Mouse (Mus musculus) neural tube, embryonic 10.5 days (tissue): ENCODE results near the gene Efhd2.

Source experiments
- DNase-seq: peaks from one replicate; pipeline ENCODE4 v3.0.0-alpha.2; 2017; ENCODE audit warnings: low spot score; ENCODE audit errors: extremely low spot score

Gene Efhd2

GRCm38 (mm10) chr4:141881289-141881914 lies 6.7 kb upstream of the Efhd2 start:
- DNase-seq = no peak

GRCm38 (mm10) chr4:141879875-141880274 lies 5.2 kb upstream of the Efhd2 start:
- no peak for DNase-seq

GRCm38 (mm10) chr4:141879074-141879473 lies 4.4 kb upstream of the Efhd2 start:
- no peak for DNase-seq

GRCm38 (mm10) chr4:141878621-141879020 lies 3.9 kb upstream of the Efhd2 start:
- DNase-seq = no peak

- no peak for DNase-seq
These were observed 875 bp upstream of the Efhd2 start for GRCm38 (mm10) chr4:141875481-141876108.

- no peak for DNase-seq
These were observed 564 bp downstream of the Efhd2 start for GRCm38 (mm10) chr4:141874111-141874600.

GRCm38 (mm10) chr4:141872977-141873376 lies 1.7 kb downstream of the Efhd2 start:
- DNase-seq = no peak

GRCm38 (mm10) chr4:141871909-141872308 lies 2.8 kb downstream of the Efhd2 start:
- no peak for DNase-seq

GRCm38 (mm10) chr4:141871333-141871725 lies 3.4 kb downstream of the Efhd2 start:
- DNase-seq = no peak

- no peak for DNase-seq
These were observed 3.9 kb downstream of the Efhd2 start for GRCm38 (mm10) chr4:141870666-141871332.

- DNase-seq = no peak
These were observed 5.1 kb downstream of the Efhd2 start for GRCm38 (mm10) chr4:141869436-141870215.

GRCm38 (mm10) chr4:141868051-141868450 lies 6.7 kb downstream of the Efhd2 start:
- DNase-seq = no peak

- no peak for DNase-seq
These were observed 7.2 kb downstream of the Efhd2 start for GRCm38 (mm10) chr4:141867498-141867897.

GRCm38 (mm10) chr4:141866933-141867490 lies 7.7 kb downstream of the Efhd2 start:
- DNase-seq = no peak

GRCm38 (mm10) chr4:141865600-141865999 lies 9.1 kb downstream of the Efhd2 start:
- no peak for DNase-seq

- DNase-seq = no peak
These were observed 9.7 kb downstream of the Efhd2 start for GRCm38 (mm10) chr4:141865006-141865405.

GRCm38 (mm10) chr4:141864506-141864905 lies 10.2 kb downstream of the Efhd2 start:
- DNase-seq = no peak

- no peak for DNase-seq
These were observed 10.9 kb downstream of the Efhd2 start for GRCm38 (mm10) chr4:141863726-141864280.

- no peak for DNase-seq
These were observed 11.9 kb downstream of the Efhd2 start for GRCm38 (mm10) chr4:141862867-141863266.

- no peak for DNase-seq
These were observed 13.0 kb downstream of the Efhd2 start for GRCm38 (mm10) chr4:141861591-141862295.
